Mouse (Mus musculus) CD8-positive naive resting alpha-beta T cell, adult 2 months (primary cell): ENCODE measurements around the gene Gm10134.
"Not testable (repeated sequence)": the region's sequence is repeated elsewhere in the genome, so short reads cannot be mapped to it uniquely, and the experiment has no call there.

Source experiments
- DNase-seq, 2 experiments: peaks; one replicate each; pipeline ENCODE4 v3.0.0; 2022; ENCODE audit warnings: low read depth in 2 of 2, low spot score in 2 of 2

Gm10134 gene

DNA sequence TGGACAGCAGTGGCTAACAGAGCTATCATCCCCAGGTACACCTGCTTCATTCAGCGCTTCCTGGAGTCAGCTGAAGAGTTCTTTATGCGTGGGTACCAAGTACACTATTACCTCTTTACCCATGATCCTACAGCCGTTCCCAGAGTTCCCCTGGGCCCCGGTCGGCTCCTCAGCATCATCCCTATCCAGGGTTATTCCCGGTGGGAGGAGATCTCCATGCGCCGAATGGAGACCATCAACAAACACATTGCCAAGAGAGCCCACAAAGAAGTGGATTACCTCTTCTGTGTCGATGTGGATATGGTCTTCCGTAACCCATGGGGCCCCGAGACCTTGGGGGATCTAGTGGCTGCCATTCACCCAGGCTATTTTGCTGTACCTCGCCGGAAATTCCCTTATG, 1.2 kb upstream of the Gm10134 start:
- DNase-seq, result no peak

DNA sequence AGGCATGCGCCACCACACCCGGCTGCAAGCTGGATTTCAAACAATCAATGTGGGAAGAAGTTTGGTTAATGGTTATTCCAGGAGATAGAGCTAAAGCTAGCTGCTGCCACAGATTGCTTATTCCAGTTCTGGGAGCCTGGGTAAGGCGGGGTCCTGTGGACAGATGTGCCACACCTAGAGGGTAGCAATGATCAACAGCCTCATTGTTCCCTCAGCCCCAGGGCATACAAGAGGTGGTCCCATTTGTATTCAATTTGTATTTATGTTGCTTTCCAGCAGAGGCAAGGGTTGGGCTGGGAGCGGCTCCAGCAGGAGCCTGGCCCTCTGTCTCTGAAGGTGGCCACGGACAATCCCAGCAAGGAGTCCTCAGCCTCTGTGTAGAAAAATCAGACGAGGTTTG, 396 bp downstream of the Gm10134 start:
- no peak for DNase-seq

DNA sequence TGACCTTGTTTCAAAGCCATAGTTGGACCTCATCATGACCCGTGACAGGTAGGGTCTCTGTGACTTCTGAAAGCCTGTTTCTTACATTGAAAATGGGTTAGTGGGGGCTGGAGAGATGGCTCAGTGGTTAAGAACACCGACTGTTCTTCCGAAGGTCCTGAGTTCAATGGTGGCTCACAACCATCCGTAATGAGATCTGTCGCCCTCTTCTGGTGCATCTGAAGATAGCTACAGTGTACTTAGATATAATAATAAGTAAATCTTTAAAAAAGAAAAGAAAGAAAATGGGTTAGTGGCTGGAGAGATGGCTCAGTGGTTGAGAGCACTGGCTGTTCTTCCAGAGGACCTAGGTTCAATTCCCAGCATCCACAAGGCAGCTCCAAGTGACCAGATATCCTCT, 5.7 kb downstream of the Gm10134 start:
- DNase-seq, result not testable (repeated sequence)

DNA sequence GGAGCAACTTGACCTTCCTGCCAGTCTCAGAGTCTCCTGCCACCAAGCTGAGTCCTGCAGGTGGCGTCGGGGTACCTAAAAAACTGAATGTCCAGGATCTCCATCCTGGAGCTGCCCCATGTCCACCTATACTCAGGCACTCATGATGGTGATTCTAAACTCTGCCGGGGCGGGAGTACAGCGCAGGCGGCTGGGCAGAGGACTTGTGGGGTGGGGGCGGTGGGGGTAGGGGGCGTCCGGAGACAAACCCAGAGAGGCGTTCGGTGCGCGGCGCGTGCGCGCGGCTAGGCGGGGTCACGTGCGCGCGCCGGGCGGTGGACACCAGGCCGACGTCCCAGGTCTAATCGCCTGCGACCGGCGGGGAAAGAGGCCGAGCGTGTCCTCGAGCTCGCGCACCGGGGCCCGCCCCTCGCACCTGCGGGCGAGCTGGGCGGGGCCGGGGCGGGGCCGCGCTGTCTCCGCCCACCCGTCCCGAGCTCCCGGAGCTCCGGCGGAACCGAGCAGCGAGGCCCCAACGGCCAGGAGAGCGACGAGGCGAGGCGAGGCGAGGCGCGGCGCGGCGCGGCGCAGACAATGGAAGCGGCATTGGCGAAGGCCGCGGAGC, 7.0 kb downstream of the Gm10134 start, which contains the start of gene Ralgds:
Gene Ralgds (plus strand): TSS at position 328 of the 604 bp plus-strand sequence.
- DNase-seq, result no peak

DNA sequence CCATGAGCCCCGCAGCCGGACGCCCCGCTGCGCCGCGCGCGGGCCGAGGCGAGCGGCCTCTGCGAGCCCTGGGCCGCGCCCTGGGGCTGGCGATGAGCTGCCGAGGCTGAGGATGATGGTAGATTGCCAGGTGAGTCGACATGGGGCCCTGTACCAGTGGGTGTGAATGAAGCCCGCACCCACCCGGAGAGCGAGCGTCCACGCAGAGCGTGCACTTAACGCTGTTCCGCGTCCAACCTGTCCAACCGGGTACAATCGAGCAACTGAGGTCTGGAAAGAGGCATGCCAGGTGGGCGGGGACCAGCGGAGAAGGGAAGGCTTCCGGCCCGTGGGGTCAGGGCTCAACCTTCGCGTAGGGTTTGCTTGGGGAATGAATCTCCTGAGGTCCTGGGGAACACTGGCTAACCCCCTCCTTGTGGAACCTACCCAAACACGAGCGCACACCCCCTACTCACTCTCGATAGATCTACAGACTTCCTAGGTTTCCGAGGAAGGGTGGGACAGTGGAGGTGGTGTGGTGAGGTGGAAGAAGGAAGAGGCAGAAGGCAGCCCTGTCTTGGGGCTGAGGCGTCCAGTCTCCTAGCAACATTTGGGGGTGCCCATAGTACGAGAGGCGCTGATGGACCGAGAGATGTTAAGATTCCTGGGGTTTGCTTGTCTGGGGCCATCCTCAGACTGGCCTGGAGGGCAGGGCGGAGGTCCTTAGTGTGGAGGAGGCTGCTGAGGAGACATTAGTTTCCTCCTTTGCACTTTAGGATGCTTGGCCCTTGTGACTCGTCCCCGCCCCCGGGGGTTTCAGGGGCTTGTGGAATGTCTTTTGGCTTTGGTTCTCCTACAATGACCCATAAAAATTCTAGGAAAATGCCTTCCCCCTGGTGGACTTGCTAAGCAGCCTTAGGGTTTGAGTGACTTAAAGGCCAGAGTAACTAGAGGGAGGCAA, 7.8 kb downstream of the Gm10134 start:
- no peak for DNase-seq

DNA sequence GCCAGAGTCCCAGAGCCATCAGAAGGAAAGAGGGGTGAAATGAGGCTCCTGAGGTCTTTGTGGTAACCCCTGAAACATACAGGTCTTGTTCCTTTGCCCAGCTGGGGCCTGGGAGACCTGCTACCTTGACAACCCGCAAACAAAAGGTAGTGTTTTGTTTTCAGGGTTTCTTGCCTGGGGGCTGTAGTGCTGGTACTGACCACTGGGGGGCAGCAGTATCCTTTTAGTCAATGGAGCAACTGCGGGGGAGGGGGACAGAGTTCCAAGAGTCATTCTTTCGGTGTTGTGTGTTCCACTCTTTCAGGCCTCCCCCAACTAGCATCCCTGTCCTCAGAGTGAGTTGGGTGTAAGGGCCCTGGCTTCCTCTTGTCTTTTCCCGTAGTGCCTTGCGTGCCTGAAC, 8.6 kb downstream of the Gm10134 start:
- peak; percentile 93 to 94 for DNase-seq

DNA sequence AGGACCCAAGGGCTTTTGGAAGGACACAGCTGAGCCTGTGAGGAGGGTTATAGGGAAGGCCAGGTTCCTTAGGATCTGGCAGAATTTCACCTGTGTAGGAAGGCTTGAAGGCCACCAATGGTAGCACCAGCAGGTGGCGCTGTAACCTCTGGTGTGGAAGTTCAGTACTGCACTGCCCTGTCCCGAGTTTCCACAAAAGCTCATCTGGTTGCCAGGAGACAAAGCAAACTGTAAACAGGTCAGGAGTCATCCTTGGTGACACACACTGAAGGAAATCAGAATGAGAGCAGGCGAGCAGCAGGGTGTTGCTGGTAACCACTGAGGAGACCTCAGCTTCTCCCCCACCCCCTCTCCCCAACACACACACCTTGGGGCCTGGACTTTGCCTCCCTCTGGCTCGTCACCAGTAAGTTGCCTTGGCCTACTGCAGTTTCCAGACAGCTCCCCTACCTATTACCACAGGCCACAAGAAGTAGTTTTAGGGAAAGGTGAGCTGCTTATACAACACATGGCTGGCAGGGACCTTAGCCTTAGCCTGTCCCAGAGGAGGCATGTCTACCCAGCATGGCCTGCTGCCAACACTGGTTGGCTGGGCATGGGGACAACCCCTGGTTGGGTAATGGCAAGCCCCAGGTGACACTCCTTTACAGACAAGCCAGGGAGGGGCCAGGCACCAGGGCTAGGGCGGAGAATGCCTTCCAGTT, 11.5 kb downstream of the Gm10134 start:
- peak; percentile 81 to 83 for DNase-seq

DNA sequence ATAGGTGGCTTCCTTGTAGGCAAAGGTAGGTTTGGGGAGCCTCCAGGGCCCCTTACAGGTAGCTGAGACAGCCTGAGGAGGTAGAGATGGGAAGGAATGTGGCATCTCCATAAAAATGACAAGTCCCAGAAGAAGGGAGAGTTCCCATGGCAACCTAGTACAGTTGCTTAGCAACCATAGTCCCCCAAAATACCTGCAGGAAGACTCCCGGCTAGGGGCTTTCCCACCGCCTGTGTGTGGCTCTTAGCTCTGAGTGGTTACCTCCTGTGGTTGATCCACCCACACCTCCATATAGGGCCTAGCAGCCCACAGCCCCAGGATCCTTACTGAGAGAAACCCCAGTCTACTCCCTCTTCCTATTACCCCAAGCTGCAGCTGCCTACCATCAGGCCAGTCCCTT, 12.3 kb downstream of the Gm10134 start:
- peak; percentile 54 to 61 for DNase-seq

DNA sequence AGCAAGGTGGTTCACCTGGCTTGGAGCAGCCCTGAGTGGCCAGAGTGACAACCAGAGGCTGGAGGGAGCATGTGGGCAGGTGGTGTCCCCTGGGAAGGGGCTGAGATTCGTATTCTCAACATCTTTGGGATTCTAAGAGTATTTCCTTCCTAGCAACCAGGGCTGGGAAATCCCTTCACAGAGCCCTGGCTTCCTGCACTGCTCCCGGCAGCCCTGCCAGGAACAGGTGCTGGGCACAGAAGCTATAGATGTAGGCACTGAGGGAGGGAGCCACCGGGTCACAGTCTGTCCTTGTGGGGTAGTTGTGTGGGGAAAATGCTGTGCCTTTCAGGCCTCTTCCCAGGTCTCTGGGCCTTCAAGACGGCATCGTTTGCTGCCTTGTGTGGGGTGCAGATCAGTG, 14.7 kb downstream of the Gm10134 start:
- DNase-seq, result no peak

DNA sequence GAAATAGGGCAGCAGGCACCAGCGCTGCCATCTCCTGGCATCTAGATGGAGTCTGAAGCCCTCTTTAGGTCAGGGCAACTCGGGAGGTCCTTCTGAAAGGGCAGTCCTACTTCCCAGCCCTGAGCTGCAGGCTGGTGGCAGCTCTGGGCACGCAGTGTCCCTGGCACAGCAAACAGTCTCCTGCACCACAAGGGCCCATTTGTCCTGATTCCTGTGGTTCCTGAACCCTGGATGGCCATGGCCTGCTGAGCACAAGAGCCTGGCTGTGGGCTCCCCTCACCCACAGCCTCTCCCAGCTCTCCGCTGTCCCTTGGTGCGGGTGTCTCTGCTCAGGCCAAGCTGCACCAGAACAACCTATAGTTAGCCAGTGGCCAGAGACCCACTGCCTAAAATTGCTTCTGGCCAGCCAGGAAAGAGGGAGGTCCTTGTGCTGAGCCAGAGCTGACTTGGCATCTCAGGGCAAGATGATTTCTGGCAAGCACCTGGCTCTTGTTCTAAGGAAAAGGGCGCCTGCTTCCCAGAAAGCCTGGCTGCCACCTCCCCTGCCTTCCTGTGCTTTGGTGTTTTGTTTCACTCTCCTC, 15.8 kb downstream of the Gm10134 start:
- no peak for DNase-seq

DNA sequence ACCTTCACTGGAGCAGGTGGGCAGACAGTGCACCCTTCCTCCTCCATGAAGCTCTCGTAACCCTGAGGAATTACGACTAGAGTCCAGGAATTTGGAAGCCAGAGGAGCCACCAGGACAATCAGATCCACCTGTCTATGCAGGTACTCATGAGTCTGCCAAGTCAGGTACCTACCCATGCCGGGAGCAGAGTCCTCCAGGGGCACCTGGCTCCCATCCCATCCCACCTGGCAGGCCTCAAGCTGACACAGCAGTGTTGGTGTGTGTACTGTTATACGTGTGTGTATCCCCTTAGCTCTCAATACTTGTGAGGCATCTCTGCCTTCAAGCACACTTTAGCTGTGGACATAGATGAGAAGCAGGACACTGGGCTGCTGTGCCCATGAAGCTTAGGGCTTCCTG, 16.3 kb downstream of the Gm10134 start:
- no peak for DNase-seq

DNA sequence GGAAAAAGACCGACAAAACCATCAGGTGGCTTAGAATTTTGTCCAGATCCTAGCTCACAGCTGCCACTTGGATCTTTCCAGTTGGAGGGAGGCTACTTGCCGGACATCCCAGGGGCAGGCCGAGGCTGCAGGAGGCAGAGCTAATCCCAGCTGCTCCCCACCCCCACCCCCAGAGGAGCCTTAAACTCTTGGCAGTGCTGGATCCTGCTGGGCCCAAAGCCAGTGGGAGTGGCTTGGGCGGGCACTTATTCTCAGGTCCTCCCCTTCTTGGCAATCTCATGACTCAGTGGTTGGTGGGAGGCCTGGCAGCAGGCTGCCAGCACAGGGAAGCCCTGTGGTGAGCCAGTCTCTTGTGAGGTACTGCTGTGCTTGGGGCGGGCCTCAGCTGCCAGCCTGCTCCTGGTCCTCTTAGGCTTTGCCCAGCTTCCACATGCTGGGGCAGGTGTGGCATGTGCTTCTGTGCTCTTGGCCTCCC, 17.8 kb downstream of the Gm10134 start:
- DNase-seq, result no peak

DNA sequence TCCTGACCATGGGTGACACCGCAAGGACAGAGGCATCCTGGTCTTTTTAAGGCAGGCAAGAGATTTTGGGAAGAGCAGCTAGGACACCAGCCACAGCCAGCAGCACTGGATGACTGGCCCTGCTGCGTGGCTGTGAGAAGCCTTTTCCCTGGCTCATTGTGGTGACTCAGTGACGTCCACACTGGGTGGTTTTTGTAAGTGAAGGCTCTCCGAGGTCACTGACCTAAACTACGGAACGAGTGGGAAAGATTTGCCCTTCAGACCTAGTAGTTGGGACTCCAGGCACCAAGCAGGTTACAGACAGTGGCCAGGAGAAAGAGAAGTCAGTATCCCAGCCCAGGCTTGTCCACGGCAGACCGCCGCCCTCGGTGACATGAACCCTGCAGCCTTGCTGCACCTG, 18.5 kb downstream of the Gm10134 start:
- DNase-seq, result no peak

DNA sequence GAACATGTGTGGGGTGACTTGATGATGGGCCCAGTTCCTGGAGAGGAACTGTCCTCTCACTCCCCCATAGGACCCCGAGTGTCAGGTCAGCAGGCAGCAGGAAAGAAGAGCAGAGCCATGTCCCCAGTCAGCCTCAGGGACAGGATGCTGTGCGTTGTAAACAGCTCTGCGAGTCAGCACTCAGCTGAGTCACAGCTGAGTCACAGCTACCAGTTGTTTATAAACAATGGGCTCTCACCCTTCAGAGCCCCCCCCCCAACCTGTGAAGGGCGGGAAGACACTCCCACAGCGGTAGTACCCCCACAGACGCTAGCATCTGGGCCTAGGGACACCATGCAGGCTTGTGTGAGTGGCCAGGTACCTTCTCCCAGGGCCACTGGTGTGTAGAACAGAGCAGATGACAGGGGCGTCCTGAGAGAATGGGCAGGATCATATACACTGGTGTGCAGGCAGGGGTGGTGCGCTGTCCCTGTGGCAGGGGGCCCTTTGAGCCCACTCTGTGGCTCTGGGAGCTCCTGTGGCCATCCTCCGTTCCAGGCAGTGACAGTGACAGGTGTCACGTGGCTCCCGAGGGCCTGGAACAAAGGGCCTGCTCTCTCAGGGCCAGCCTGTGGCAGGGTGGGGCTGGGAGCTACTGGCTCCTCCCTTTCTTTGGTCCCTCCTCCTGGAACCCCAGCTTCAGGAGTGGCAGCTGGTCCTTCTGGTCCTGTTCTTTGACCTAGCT, 19.5 kb downstream of the Gm10134 start:
- no peak for DNase-seq

DNA sequence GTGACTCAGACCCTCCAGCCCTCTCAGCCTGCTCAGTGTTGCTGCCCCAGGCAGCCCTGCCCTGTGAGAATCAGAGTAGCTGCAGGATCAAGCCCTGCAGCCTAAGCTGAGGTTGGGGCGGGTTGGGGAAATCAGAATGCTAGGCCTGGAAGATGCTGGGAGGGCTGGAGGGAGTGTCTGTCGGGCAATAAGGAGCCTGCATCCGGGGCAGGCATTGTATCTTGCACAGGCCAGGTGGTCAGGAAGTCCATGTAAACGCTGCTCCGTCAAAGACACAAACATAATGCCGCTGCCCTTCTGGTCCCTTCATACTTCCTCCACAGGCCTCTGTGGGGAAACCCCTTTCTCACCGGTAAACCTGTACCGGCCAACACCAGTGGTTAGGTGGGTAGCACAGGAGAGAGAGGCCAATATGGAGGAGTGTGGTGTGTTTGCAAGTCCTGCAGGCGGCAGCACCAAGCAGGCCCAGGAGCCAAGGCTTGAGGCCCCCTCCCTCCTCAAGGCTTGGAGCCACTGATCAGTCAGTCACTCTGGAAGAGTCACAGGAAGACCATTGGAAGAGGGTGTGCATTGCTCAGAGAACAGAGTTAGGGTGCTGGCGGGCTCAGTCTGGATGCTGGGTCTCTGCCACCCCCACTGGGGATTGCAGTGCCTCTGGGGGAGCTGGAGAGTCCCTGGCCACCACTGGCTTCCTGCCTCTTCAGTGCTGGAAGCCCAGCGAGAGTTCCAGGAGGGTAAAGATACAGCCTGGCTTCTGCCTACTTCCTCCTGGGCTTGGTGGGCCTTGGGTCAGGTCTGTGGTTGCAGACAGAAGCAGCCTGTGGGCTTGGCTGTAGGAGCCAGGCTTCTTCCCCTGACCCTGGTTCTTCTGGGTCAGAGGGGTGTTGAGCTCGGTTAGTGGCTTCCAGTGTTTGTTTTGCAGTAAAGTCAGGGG, 20.3 kb downstream of the Gm10134 start:
- DNase-seq, result peak in 1 of 2 experiments; percentile 26

DNA sequence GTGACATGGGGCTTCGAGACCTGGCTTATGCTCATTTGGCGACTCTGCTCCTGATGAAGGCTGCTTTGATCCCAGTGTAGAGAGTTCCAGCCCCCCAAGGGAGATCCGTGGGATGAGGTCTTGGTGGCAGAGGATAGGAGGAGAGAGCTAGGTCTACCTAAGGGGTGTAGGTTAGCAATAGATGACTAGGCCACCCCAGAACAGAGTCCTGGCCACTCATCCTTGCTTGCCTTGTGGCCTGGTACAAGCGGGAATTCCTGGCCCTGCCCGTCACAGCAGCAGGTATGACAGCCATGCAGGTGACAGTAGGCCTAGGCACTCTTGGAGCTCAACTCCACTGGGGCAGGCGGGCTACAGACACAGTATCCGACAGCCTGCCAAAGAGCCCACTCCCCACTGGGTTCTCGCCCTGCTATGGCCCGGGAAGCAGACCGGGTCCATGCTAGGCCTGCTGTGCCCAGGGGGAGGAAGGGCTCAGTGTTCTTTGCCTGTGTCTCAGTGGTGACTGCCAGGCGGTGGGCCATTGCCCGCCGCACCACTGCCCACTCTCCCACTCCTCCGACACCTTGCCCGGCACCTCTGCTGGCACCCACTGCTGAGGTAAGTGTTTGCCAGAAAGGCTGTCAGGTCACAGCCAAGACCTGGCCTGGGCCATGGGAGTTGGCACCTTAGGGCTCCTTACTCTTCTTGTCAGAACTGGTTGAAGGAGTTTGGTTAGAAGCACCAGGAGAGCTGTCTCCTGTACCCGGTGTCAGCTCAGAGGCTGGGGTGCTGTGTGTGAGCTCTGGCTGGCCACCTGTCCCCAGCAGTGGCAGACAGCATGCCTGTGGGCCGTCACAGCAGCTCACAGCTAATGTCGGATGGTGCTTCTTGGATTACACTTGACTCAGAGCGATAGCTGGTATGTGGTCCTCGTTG, 21.8 kb downstream of the Gm10134 start:
- DNase-seq, result no peak

DNA sequence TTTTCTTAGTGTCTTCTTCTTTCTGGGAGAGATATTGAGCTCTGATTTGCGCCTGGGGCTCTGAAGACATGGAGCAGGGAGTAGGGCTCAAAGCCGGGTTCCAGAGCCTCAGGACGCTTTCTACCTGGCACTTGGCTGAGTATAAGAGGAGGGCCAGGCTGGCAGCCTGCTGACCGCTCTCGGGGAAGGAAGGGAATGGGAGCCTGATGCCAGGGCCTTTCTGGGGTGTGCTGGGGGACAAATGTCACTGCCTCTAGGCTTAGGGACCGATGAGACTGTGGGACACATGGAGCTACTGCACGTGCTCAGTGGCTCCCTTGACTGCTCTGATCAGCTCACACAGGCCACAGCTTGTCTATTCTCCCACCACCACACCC, 22.4 kb downstream of the Gm10134 start:
- no peak for DNase-seq

DNA sequence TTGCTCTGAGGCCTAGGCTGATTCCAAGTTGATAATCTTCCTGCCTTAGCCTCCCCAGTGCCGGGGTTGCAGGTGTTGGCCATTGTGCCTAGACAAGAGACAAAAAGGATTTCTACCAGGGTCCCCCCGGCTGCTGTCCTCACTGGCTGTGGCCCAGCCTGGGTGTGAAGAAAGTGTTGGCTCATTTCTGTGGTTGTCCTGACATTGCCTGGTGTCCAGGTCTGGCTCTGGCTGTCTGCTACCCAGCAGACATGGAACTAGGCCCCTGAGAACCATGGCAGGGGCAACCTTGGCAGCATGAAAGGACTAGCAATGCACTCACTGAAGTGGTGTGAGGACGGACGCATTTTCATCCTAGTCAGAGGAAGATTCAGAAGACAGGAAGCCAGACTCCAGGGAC, 24.0 kb downstream of the Gm10134 start:
- no peak for DNase-seq

DNA sequence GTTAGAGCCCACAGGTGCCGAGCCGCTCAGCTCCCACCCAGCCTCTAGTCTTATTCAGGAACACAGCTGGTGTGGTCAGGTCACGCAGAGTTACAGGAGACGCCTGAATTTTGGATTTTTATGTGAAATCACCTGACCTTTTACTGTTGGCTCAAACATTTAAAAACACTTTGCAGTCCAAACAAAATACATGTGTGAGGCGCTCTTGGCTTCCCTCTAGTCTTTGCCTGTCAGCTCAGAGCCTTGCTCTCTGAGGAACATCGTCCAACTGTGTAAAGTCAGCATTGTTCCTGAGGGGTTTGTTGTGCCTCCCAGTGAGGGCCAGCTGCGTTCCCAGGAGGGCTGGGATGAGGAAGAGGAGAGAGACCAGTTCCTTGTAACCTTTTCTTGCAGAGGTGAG, 24.4 kb downstream of the Gm10134 start:
- no peak for DNase-seq
